Mouse (Mus musculus) cerebellum, adult 9-10 months (tissue): ENCODE measurements at regions not wholly inside any gene's neighbourhood (a gene's known extent, or its start where the extent isn't known, plus 50 kb on each side); places are given as distances from the start of the nearest gene placed in this dataset.

Experiments
- DNase-seq: peaks from one replicate; pipeline ENCODE4 v3.0.0; 2022

DNA sequence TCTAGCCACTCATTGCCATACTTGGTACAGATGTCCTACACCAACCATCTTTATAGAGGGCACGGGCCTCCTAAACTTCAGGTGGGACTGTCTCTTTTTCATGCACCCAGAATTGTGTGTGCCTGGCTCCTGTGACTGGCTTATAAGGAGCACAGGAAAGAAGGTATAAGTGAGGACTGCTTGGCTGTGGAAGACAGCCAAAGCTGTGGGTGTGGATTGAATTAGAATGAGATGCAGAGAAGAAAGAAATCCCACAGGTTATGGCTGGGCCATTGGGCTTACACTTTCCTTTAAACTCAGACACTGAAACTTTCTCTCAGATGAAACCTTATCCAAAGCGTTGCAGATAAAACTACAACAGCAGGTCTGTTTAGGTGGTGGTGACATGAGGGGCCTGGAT lies 239.5 kb upstream of the Fam160b2 start:
- DNase-seq = no peak

DNA sequence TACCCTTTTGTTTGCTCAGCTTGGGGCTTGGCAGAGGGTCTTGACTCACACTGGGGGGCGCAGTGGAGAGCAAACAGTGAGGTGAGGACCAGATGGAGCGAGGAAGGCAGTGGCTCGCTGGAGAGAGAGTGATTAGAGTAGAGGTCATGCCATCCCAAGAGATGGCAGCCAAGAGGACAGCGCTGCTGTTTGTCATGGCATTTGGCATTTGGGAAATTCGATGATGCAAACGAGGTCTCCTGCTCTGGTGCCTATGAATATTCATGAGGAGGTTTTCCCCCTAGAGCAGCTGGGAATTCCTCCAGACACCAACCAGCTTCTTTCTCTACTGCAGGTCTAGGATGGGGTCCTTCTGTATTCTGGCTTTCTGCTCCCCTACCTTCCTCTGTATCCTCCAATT lies 237.9 kb upstream of the Fam160b2 start:
- DNase-seq = no peak

DNA sequence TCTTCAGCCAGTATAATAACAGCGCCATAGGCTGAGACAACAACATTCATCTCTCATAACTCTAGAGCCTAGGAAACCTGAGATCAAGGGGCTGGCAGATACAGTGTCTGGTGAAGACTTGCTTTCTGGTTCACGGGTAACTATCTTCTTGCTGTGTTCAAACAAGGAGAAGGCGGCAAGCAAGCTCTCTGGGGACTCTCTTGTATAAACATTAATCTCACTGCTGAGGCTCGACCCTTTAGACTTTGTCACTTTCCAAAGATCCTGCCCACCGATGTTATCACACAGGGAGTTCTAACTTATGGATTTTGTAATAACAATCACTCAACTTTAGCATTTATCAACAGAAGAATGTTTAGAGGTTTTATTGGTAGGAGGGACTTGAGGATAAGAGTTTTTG lies 233.6 kb upstream of the Fam160b2 start:
- DNase-seq = no peak

DNA sequence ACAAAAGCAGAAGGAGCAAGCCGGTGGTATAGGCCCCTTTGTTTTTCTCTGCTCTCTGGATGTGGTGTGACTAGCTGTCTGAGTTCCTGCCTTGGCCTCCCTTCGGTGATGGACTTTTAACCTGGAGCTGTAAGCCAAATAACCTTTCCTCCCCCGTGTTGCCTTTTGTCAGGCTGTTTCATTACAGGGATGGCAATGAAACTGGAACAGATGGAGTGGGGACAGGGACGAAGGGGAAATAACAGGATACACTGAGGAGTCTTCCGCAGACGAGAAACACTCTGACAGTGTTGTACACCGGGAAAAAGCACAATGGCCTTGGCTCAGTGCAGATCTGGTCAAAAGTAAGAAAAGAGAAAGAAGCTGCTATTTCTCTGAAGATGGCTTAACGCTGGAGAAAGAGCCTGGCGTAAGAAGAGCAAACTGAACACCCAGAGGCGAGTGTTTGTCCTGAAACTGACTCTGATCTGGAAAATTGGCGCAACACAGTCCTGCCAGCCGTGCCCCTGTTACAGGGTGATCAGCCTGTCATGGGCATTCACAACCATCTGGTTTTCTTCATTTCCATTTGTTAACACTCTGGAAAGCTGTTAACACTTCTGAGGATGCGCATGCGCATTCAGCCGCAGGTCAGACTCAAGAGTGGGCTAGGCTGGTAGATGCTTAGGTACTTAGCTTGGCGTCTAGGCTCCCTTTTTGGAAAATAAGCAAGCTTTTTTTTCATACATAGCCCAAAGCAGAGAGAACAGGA lies 233.0 kb upstream of the Fam160b2 start:
- DNase-seq = peak; percentile 21

- no peak for DNase-seq
Observed at GRCm38 (mm10) chr14:70832042-70832441, 232.4 kb upstream of the Fam160b2 start.
